Mouse (Mus musculus) MEL (cell line): ENCODE data around the gene Samd4. TPM values are rescaled to one million over a fixed set of nuclear protein-coding genes. Genes with fewer than 3 reads are reported as not detected.
A peak's percentile ranks its signal among the peaks of the same experiment; 100 is the strongest.

Experiments used
- DNase-seq: peaks from one replicate; pipeline ENCODE4 v3.0.0; 2011; ENCODE audit warnings: low read depth, low spot score
- H3K27ac ChIP-seq: 2 replicates; pipeline ENCODE4 v1.5.1; 2012; ENCODE audit warnings: low read depth, mild to moderate bottlenecking, control low read depth, low read length, moderate library complexity; ENCODE audit not compliant: control insufficient read depth
- H3K27me3 ChIP-seq, 2 experiments: fragments of 150-350 bp in 1 of 2; sonication (generic) in 1 of 2; 2 replicates each; pipeline ENCODE4 v1.6.1; 2012; ENCODE audit warnings: low read length in 2 of 2, mild to moderate bottlenecking in 2 of 2, improper control_type of control experiment in 1 of 2, moderate library complexity in 1 of 2; ENCODE audit not compliant: insufficient read depth in 2 of 2, control insufficient read depth in 1 of 2
- H3K36me3 ChIP-seq, 2 experiments: 2 replicates each; pipeline ENCODE4 v1.6.1; 2012 to 2014; ENCODE audit warnings: low read length in 2 of 2, improper control_type of control experiment in 1 of 2, inconsistent platforms in 1 of 2, mild to moderate bottlenecking in 1 of 2; ENCODE audit not compliant: insufficient read depth in 2 of 2, control insufficient read depth in 1 of 2
- H3K4me1 ChIP-seq, 2 experiments: fragments of 150-350 bp in 1 of 2; sonication (generic) in 1 of 2; 2 replicates each; pipeline ENCODE4 v1.6.1; 2012; ENCODE audit warnings: low read length in 2 of 2, improper control_type of control experiment in 1 of 2, mild to moderate bottlenecking in 1 of 2; ENCODE audit not compliant: insufficient read depth in 2 of 2, control insufficient read depth in 1 of 2
- H3K4me3 ChIP-seq, 2 experiments: fragments of 150-350 bp in 1 of 2; sonication (generic) in 1 of 2; 2 replicates each; pipeline ENCODE4 v1.5.1; 2012; ENCODE audit warnings: low read depth in 2 of 2, low read length in 2 of 2, mild to moderate bottlenecking in 2 of 2, moderate library complexity in 2 of 2, control low read depth in 1 of 2, improper control_type of control experiment in 1 of 2; ENCODE audit not compliant: control insufficient read depth in 1 of 2, insufficient read depth in 1 of 2
- H3K79me2 ChIP-seq: 2 replicates; pipeline ENCODE4 v1.6.1; 2012; ENCODE audit warnings: mild to moderate bottlenecking, low read length, moderate library complexity; ENCODE audit not compliant: control insufficient read depth, poor library complexity, insufficient read depth
- H3K9ac ChIP-seq: 2 replicates; pipeline ENCODE4 v1.6.1; 2012; ENCODE audit warnings: low read depth, mild to moderate bottlenecking, control low read depth, low read length, moderate library complexity; ENCODE audit not compliant: control insufficient read depth, poor library complexity, severe bottlenecking
- H3K9me3 ChIP-seq: fragments of 150-350 bp; sonication (generic); replicated peaks from 2 replicates; pipeline ENCODE4 v1.6.1; 2012; ENCODE audit warnings: mild to moderate bottlenecking, low read length, improper control_type of control experiment, moderate library complexity; ENCODE audit not compliant: insufficient read depth
- CHD1 ChIP-seq: IDR thresholded peaks from 2 replicates; pipeline ENCODE4 v1.6.1; 2012; ENCODE audit warnings: low read depth, mild to moderate bottlenecking, inconsistent platforms, low read length, improper control_type of control experiment
- CHD2 ChIP-seq: IDR thresholded peaks from 2 replicates; pipeline ENCODE4 v1.6.1; 2011; ENCODE audit warnings: low read length, improper control_type of control experiment
- CTCF ChIP-seq, 3 experiments: IDR thresholded peaks in 2 of 3; conservative IDR thresholded peaks in 1 of 3; 2 replicates each; pipeline ENCODE4 v1.5.1; 2011 to 2012; ENCODE audit warnings: low read length in 3 of 3, low read depth in 2 of 3, mild to moderate bottlenecking in 2 of 3, improper control_type of control experiment in 1 of 3, inconsistent platforms in 1 of 3, mixed read lengths in 1 of 3, moderate library complexity in 1 of 3; ENCODE audit not compliant: control insufficient read depth in 1 of 3, insufficient read depth in 1 of 3, poor library complexity in 1 of 3, severe bottlenecking in 1 of 3
- E2F4 ChIP-seq: IDR thresholded peaks from 2 replicates; pipeline ENCODE4 v1.6.1; 2011; ENCODE audit warnings: low read depth, low read length, improper control_type of control experiment, borderline replicate concordance
- EP300 ChIP-seq, 2 experiments: IDR thresholded peaks; 2 replicates each; pipeline ENCODE4 v1.6.1; 2011; ENCODE audit warnings: improper control_type of control experiment in 2 of 2, low read length in 2 of 2, low read depth in 1 of 2, mild to moderate bottlenecking in 1 of 2
- GABPA ChIP-seq: IDR thresholded peaks from 2 replicates; pipeline ENCODE4 v1.6.1; 2012; ENCODE audit warnings: low read depth, mild to moderate bottlenecking, inconsistent platforms, low read length, improper control_type of control experiment, moderate library complexity
- GATA1 ChIP-seq: IDR thresholded peaks from 2 replicates; pipeline ENCODE4 v1.6.1; 2011; ENCODE audit warnings: low read depth, low read length, improper control_type of control experiment
- HCFC1 ChIP-seq: IDR thresholded peaks from 2 replicates; pipeline ENCODE4 v1.6.1; 2012; ENCODE audit warnings: low read depth, mild to moderate bottlenecking, inconsistent platforms, low read length, improper control_type of control experiment, moderate library complexity
- JUND ChIP-seq: IDR thresholded peaks from 2 replicates; pipeline ENCODE4 v1.6.1; 2011; ENCODE audit warnings: low read depth, mild to moderate bottlenecking, improper control_type of control experiment, low read length
- KAT2A ChIP-seq: conservative IDR thresholded peaks from 2 replicates; pipeline ENCODE4 v1.6.1; 2012; ENCODE audit warnings: low read depth, low read length, improper control_type of control experiment, inconsistent platforms
- MAZ ChIP-seq: IDR thresholded peaks from 2 replicates; pipeline ENCODE4 v1.6.1; 2012; ENCODE audit warnings: low read depth, mild to moderate bottlenecking, inconsistent platforms, low read length, improper control_type of control experiment
- MEF2A ChIP-seq: IDR thresholded peaks from 2 replicates; pipeline ENCODE4 v1.6.1; 2014; ENCODE audit warnings: low read depth, mild to moderate bottlenecking, inconsistent platforms, low read length, improper control_type of control experiment; ENCODE audit not compliant: poor library complexity, insufficient replicate concordance, severe bottlenecking; ENCODE audit errors: extremely low read depth
- MYC ChIP-seq: IDR thresholded peaks from 2 replicates; pipeline ENCODE4 v1.6.1; 2011; ENCODE audit warnings: low read depth, mild to moderate bottlenecking, low read length, improper control_type of control experiment, moderate library complexity
- NRF1 ChIP-seq: IDR thresholded peaks from 2 replicates; pipeline ENCODE4 v1.6.1; 2014; ENCODE audit warnings: low read depth, mild to moderate bottlenecking, inconsistent platforms, low read length, improper control_type of control experiment, moderate library complexity; ENCODE audit not compliant: poor library complexity, insufficient read depth, severe bottlenecking
- RAD21 ChIP-seq: IDR thresholded peaks from 2 replicates; pipeline ENCODE4 v1.6.1; 2011; ENCODE audit warnings: mild to moderate bottlenecking, low read depth, low read length, improper control_type of control experiment
- SIN3A ChIP-seq: IDR thresholded peaks from 2 replicates; pipeline ENCODE4 v1.6.1; 2012; ENCODE audit warnings: low read length, improper control_type of control experiment, inconsistent platforms
- SMC3 ChIP-seq: IDR thresholded peaks from 2 replicates; pipeline ENCODE4 v1.6.1; 2011; ENCODE audit warnings: low read depth, low read length, improper control_type of control experiment
- TAL1 ChIP-seq: IDR thresholded peaks from 2 replicates; pipeline ENCODE4 v1.6.1; 2012; ENCODE audit warnings: mild to moderate bottlenecking, inconsistent platforms, low read length, moderate library complexity, mixed read lengths
- TBP ChIP-seq: IDR thresholded peaks from 2 replicates; pipeline ENCODE4 v1.8.0; 2011; ENCODE audit warnings: low read depth, low read length, improper control_type of control experiment
- USF2 ChIP-seq, 2 experiments: IDR thresholded peaks; 2 replicates each; pipeline ENCODE4 v1.6.1; 2011 to 2012; ENCODE audit warnings: improper control_type of control experiment in 2 of 2, low read length in 2 of 2, borderline replicate concordance in 1 of 2, inconsistent platforms in 1 of 2, low read depth in 1 of 2, mild to moderate bottlenecking in 1 of 2; ENCODE audit not compliant: insufficient read depth in 1 of 2
- ZC3H11A ChIP-seq: IDR thresholded peaks from 2 replicates; pipeline ENCODE4 v1.6.1; 2012; ENCODE audit warnings: low read depth, mild to moderate bottlenecking, inconsistent platforms, low read length, improper control_type of control experiment
- ZMIZ1 ChIP-seq: IDR thresholded peaks from 2 replicates; pipeline ENCODE4 v1.6.1; 2012; ENCODE audit warnings: low read depth, mild to moderate bottlenecking, inconsistent platforms, low read length, improper control_type of control experiment, moderate library complexity
- polyA plus RNA-seq, 2 experiments: library from polyadenylated mRNA; stranded (reverse) in 1 of 2; unstranded in 1 of 2; fragments of >175 nt in 1 of 2; fragments of >200 nt in 1 of 2; gene quantifications; 2 replicates each; pipeline versions ENCODE4 v1.2.1 to v1.2.4; 2012; ENCODE audit warnings: low replicate concordance in 2 of 2, low read depth in 1 of 2; ENCODE audit not compliant: insufficient read length in 2 of 2, insufficient read depth in 1 of 2, missing spikeins in 1 of 2
- total RNA-seq: library from RNA; depleted of rRNA; stranded (reverse); fragments of 300-350 nt; gene quantifications from 2 replicates; pipeline ENCODE4 v1.2.3, GENCODE M21; 2012

Gene Samd4
- total and polyA plus RNA-seq, 3 experiments = 0.04 to 0.08 TPM; not detected in 1

GRCm38 (mm10) chr14:47000096-47000736 is 117.6 kb downstream of the Samd4 start:
- H3K9ac ChIP-seq = no peak overlapping the region
- no peak overlapping the region for H3K27ac ChIP-seq
- no peaks in the 10 kb centered on the region for H3K4me1 ChIP-seq
- H3K36me3 ChIP-seq = no peaks in the 10 kb centered on the region
- H3K79me2 ChIP-seq = no peaks in the 10 kb centered on the region
- DNase-seq = no peak
- no peaks in the 10 kb centered on the region for H3K9me3 ChIP-seq
- no peak overlapping the region for H3K4me3 ChIP-seq
- H3K27me3 ChIP-seq = peaks cover 0 to 9% of the 10 kb centered on the region in 2 experiments; a peak in 3 of 4 replicates
- TF ChIP-seq GATA1 (no peak), JUND (no peak), SMC3 (no peak), GABPA (no peak), EP300 (IDR thresholded peaks at IDR 0.05; ENCODE audit: low read depth in 1 of 2, low read length in 2 of 2) (no peak), E2F4 (no peak), KAT2A (no peak)

- no peak overlapping the region for H3K9ac ChIP-seq
- peaks cover 0 to 9% of the 10 kb centered on the region in 2 experiments; a peak in 3 of 4 replicates for H3K27me3 ChIP-seq
- no peak for DNase-seq
- no peaks in the 10 kb centered on the region for H3K9me3 ChIP-seq
- H3K4me1 ChIP-seq = no peaks in the 10 kb centered on the region
- H3K36me3 ChIP-seq = no peaks in the 10 kb centered on the region
- H3K27ac ChIP-seq = no peak overlapping the region
- TF ChIP-seq KAT2A = no peak
- TF ChIP-seq CHD2 = no peak
- no peak for TF ChIP-seq ZMIZ1
- H3K79me2 ChIP-seq = no peaks in the 10 kb centered on the region
- H3K4me3 ChIP-seq = no peak overlapping the region
Measured at GRCm38 (mm10) chr14:47000786-47001761, 118.4 kb downstream of the Samd4 start.

- no peaks in the 10 kb centered on the region for H3K79me2 ChIP-seq
- H3K27me3 ChIP-seq = peaks cover 0 to 2% of the 10 kb centered on the region in 2 experiments; a peak in 2 of 4 replicates
- H3K4me1 ChIP-seq = no peaks in the 10 kb centered on the region
- H3K36me3 ChIP-seq = no peaks in the 10 kb centered on the region
- no peak overlapping the region for H3K9ac ChIP-seq
- no peak overlapping the region for H3K4me3 ChIP-seq
- no peaks in the 10 kb centered on the region for H3K9me3 ChIP-seq
- DNase-seq = peak; percentile 20
- no peak overlapping the region for H3K27ac ChIP-seq
- TF ChIP-seq CHD1 (no peak), NRF1 (no peak), ZMIZ1 (no peak), MEF2A (no peak), TBP (no peak), JUND (no peak), E2F4 (no peak), USF2 (IDR thresholded peaks at IDR 0.05; ENCODE audit: borderline replicate concordance in 1 of 2, insufficient read depth in 1 of 2, low read depth in 1 of 2, low read length in 2 of 2) (no peak), TAL1 (no peak), MYC (no peak), SMC3 (peak; percentile 28; the same call in 1 of the 2 replicates), HCFC1 (no peak), CTCF (IDR thresholded peaks at IDR 0.05 in 2 of 3, conservative IDR thresholded peaks at IDR 0.05 in 1 of 3; ENCODE audit: control insufficient read depth in 1 of 3, insufficient read depth in 1 of 3, low read depth in 2 of 3, low read length in 3 of 3, poor library complexity in 1 of 3, severe bottlenecking in 1 of 3) (peak; percentile 41 to 50 (median 49)), RAD21 (peak; percentile 57), MAZ (no peak), SIN3A (no peak), ZC3H11A (0 out of 2 replicates have a peak, but pooled peaks have one; percentile 3)
Measured at GRCm38 (mm10) chr14:47004161-47004560, 121.5 kb downstream of the Samd4 start.
